Mouse (Mus musculus) lung, postnatal 14 days (tissue): Measurements from ENCODE around the gene Togaram1.

Experiments
- DNase-seq: peaks from one replicate; pipeline ENCODE4 v3.0.0; 2021

Gene Togaram1

DNA sequence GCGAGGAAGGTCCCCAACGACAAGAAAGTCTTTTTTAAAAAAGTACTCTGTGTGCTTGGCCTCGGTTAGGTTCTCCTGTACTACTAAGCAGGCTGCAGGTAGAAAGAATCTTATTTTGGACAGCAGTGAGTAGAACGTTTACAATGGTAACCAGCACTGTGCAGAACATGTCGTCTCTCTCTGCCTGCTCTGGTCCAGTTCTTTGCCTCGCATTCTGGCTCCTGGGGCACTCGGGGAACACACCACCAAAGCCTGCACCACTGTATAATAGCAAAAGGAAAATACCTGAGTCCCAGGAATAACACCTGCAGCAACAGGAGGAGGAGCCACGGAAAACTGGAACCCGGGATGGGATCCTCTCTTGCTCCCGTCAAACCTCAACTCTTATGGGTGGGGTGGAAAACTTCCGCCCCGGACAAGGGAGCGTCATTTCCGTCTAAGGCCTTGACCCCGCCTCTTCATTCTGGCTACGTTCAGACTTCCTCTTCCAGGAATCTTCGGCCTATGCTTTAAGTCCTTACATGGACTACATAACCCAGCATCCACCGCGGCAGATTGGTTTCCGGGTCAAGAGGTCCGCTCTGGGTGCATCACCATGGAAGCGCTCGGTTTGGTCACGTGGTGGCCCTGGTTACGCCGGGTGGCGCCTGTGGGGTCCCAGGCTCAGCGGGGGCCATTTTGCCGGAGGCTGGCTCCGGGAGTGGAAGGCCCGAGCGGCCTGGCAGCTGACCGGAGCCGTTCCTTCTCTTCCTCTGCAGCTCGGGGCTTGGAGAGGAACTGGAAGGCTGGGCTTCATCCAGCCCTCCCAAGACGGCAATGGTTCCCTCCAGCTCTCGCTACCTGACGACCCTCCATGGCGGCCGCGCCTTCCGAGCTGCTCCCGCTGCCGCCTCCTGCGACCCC lies at the start of gene Togaram1, which contains the start of gene Klhl28:
TSS of gene Togaram1 (plus strand) at position 681 of the 903 bp plus-strand sequence.
TSS of gene Klhl28 (minus strand) at position 411 of the 903 bp plus-strand sequence.
- peak; percentile 99 for DNase-seq

- no peak for DNase-seq
These were observed 48.9 kb upstream of the Togaram1 start for GRCm38 (mm10) chr12:64916735-64917134.

GRCm38 (mm10) chr12:64917578-64918471 lies 47.8 kb upstream of the Togaram1 start, which contains the start of gene Gm527:
Gene Gm527 (plus strand): TSS chr12:64917906.
- DNase-seq = peak; percentile 95

GRCm38 (mm10) chr12:64937493-64937892 lies 28.1 kb upstream of the Togaram1 start:
- peak; percentile 17 for DNase-seq

DNA sequence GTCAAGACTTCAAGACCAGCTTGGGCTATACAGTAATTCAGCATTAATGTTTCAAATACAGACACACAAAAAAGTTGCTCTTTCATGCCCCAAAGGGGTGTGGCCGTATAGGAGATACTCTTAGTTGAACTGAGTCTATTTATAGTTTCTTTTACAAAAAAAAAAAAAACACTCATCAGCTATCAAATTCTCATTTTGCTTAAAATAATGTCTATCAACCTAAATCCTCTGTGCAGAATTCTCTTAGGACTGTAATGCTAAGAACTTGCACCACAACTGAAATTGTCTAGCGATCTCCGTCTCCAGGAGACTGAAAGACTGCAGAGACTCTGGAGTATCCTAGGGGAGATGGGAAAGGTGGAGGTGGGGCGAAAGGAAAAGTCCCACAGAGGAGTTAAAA lies 1.0 kb upstream of the Togaram1 start:
- DNase-seq = no peak

GRCm38 (mm10) chr12:64966101-64966631 lies 562 bp downstream of the Togaram1 start:
- peak; percentile 37 for DNase-seq

GRCm38 (mm10) chr12:64966652-64967435 lies 1.2 kb downstream of the Togaram1 start:
- DNase-seq = no peak

DNA sequence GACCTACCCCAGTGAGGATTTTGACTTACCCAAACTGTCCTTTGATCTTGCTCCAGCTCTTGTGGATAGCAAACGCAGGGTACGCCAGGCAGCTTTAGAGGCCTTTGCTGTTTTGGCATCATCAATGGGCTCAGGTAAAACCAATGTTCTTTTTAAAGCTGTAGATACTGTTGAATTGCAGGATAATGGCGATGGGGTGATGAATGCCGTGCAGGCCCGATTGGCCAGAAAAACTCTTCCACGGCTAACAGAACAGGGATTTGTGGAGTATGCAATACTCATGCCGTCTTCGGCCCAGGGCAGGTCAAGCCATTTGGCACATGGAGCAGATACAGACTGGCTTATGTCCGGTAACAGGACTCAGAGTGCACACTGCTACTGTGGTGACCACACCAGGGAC lies 1.9 kb downstream of the Togaram1 start:
- peak; percentile 5 for DNase-seq

GRCm38 (mm10) chr12:64968067-64968466 lies 2.5 kb downstream of the Togaram1 start:
- DNase-seq = no peak

DNA sequence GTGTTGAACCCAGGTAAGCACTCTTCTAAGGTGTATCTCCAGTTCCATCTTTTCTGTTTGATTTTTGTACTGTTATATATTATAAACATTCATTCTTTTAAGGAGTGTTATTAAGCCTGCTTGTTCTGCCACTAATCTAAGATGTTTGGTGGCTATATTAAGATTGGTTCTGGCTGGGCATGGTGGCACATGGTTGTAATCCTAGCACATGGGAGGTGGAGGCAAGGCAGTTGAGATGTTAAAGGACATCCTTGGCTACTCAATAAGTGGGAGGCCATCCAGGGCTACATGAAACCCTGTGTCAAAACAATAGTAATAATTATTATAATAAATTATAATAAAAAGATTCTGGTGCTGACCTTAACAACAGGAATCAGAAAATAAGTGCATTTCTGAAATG lies 5.8 kb downstream of the Togaram1 start:
- no peak for DNase-seq

DNA sequence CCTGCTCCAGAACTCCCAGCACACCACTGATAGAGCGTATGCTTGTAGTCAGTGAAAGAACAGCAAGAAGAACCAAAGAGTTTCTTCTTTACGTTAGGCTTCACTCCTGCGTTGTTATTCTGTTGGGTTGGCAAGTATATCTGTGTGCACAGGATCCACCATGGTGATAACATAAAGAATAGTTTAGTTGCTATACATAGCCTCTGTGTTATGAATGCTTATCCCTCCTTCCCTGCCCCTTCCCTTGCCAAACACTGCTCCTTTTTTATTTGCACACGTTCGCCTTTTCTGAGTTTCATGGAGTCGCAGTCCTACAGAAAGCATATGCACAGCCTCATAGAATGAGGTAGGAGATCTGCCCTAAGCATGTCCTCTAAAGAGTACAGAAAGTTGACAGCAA lies 6.5 kb downstream of the Togaram1 start:
- no peak for DNase-seq

GRCm38 (mm10) chr12:64975558-64975957 lies 10.0 kb downstream of the Togaram1 start:
- DNase-seq = no peak

DNA sequence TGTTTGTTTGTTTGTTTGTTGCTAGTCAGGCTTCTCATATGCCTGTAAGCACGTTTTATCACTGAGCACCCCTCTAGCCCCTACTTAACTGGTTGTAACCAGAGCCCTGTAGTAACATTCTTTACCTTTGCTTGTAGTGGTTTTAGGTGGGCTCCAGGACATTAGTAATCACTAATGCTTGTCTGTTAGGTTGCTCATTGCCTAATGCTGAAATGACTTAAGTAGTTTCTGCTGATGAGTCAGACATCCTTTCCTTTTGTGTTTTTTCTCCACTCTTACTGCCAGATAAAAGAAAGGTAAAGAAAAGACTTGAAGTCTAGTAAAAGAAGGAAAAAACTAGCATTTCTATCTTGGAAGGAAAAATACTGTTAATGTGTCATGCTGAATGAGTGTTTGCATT lies 10.6 kb downstream of the Togaram1 start:
- no peak for DNase-seq

DNA sequence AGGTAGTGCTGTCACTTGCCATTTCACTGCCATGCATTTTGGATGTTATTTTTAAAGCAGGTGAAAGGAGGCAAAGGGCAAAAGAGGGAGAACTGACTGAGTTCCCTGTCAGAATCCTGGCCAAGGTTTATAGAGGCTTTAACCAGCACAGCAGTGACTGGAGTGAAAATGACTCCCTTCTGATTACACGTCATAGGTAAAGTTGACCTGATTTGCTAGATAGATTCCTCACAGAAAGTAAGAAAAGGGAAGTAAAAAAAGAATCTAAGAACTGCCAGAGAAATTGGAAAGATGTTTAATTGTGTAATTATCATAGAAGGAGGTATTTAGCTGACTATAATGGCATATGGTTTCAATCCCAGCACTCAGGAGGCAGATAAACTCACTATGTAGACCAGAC lies 11.9 kb downstream of the Togaram1 start:
- DNase-seq = no peak

DNA sequence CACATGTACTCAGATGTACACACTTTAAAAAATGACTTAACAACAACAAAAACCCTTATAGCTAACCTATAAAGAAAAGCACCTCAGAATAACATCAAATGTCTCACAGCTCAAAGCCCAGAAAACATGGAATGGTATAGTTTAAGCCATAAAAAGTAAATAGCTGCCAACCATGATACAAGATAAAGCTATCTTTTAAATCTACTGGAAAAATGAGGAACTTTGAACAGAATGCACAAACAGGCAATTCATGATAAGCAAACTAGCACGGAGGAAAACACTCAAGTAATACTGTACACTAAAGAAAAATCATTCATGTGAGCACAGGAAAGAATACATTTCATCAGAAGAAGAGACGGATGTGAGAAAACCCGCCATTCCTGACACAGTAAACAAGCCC lies 42.1 kb downstream of the Togaram1 start:
- no peak for DNase-seq

DNA sequence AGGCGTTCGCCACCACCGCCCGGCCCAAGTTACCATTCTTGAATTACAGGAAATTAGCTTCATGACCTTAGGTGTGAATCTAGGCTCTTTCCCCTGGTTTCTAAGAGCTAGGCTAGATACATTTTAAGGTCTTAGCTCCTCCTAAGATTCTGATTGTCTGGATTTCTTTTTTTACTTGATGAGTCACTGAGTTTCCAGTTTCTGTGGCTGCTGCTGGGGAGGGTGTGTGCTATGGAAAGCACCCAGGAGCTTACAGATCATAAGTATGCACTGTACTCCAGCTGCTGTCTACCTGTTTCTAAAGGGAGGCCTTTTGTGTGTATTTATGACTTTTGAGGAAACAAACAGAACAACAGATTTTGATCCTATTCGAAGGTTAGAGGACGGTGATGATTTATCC lies 57.2 kb downstream of the Togaram1 start:
- no peak for DNase-seq

GRCm38 (mm10) chr12:65035839-65036189 lies 70.2 kb downstream of the Togaram1 start:
- no peak for DNase-seq

DNA sequence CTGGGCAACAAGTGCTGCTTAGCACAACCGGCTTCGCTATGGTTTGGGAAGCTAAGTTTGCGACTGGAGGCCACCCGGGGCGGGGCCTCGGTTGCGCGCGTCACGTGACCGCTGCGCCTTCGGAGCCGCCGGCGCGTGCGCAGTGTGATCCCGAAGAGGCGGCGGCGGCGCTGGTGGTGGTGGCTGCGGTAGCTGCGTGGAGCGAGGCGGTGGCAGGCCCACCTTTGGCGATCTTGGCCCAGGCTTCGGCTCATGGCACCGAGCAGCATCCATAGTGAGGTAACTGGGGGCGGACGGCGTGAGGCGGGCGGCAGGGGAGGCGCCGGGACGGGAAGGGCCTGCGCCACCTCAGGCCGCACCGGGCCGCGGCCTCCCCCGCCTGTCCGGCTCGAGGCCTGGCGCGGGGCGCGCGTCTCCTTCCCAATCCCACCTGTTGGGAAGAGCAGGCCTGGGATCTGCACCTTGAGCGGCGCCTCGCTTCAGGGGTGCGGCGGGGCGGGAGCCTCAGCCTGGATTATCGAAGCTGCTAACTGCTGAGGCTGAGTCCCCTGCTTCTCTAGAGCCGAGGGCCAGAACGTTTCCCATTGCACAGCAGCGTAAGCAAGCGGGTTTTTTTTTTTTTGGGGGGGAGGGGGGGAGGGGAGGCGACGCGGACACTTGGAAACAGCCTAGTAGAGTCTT lies 70.7 kb downstream of the Togaram1 start, which contains the start of gene Prpf39:
TSS of gene Prpf39 (plus strand) at position 144 of the 681 bp plus-strand sequence.
- peak; percentile 93 for DNase-seq

DNA sequence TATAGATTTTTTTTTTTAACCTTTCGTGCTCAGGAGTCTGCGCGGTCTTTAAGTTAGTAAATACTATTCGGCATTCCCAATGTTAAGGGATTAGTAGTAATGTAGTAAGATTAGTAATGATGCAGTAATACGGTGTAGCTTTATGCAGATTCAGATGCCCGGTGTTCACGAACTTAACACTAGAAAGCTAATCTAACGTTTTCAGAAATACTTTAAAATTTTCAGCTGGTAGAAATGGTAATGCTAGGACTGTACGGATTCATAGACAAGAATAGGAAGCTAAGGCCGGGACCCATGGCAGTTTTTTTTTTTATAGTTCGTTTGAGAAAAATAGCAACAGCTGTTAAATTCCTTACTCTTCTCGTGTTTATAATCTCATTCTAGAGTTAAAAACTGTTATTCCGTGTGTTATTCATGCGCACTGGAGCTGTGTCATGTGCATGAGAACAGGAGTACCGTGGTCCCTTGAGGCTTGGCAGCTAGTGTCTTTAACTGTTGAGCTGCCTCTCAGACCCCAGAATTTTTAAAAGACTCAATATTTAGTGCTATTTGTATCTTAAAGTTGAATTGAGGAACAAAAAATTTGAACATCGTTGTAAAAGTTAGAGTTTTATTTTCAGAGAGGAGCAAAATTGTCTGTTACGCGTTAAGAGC lies 71.4 kb downstream of the Togaram1 start:
- DNase-seq = no peak

DNA sequence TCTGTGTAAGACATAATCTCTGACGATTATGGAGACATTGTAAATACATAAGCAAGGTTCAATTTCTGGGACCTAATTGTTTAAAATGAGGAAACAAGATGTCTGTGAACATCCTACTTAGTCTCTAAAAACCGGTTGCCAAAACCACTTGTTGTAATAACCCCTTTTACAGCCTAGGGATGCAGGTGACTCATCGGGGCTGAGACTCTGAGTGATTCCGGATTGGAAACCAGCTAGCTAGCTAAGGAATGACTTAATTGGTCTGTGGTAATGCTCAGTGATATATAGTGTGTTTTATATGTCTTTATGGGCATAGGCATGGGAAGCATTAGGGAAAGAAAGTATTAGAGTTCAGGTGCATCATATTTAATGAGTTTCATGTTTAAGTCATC lies 71.9 kb downstream of the Togaram1 start:
- DNase-seq = no peak

GRCm38 (mm10) chr12:65048799-65049198 lies 83.2 kb downstream of the Togaram1 start:
- no peak for DNase-seq
